Mouse (Mus musculus): ENCODE measurements around the gene Ift43. TPM values are rescaled to one million over a fixed set of nuclear protein-coding genes. Genes with fewer than 3 reads are reported as not detected.

Gene Ift43
- polyA plus RNA-seq, 1 experiment from 2014 or later: 81.3 TPM

DNA sequence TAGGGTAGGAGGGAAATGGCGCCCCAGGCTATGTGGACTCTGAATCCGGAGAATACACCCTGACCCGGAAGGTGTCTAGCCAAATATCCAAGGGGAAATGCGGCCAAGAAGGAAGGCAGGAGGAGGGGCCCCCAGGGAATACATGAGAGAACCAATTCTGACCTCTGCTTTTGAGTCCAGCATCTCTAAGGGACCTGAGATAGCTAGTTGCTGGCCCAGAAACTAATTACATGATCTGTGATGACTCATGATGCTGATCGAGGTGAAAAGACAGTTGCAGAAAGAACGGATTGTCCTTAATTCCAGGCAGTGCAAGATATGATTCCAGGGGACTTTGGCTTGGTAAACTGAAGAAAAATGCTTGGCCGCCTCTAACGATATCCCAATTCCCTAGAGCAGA, 25.4 kb upstream of the Ift43 start:
- no peak overlapping the region for H3K4me2 ChIP-seq (replicated peaks)
- no peak overlapping the region for H3K27ac ChIP-seq
- no peak overlapping the region for H3K9ac ChIP-seq
- H3K36me3 ChIP-seq: peaks cover 62% of the 10 kb centered on the region
- no peak overlapping the region for H3K4me3 ChIP-seq
- no peak for ATAC-seq (ENCODE audit: low FRiP score, low read depth)
- 84% methylated on average over 8 of the region's 8 CpGs for WGBS
- no peaks in the 10 kb centered on the region for H3K27me3 ChIP-seq
- H3K9me3 ChIP-seq: no peaks in the 10 kb centered on the region
- H3K4me1 ChIP-seq: no peaks in the 10 kb centered on the region

GRCm38 (mm10) chr12:86057516-86057915, 24.8 kb upstream of the Ift43 start:
- ATAC-seq (ENCODE audit: low FRiP score, low read depth): no peak
- Histone ChIP-seq H3K4me1 (no peaks in the 10 kb centered on the region), H3K9ac (no peak overlapping the region), H3K4me3 (no peak overlapping the region), H3K27me3 (no peaks in the 10 kb centered on the region), H3K27ac (no peak overlapping the region), H3K36me3 (peaks cover 67% of the 10 kb centered on the region), H3K4me2 (replicated peaks) (no peak overlapping the region), H3K9me3 (no peaks in the 10 kb centered on the region)
- WGBS: 84% methylated on average over 8 of the region's 8 CpGs

DNA sequence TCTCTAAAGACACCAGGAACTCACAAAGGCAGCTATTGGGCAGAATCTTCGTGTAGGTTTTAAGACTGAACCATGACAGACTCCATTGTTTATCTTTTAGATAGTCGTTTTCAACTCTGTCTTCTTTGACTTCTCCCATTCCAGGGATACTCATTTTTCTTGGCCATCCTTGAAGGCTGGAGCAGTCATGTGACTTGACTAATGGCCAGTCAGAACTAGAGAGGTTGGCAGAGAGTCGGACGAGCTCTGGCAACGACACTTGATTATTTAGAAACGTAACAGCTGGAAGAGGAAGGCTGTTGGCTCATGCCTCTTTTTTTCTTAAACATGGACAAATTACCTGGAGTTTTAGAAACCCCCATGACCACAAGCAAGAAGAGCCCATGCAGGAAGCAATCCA, 23.0 kb upstream of the Ift43 start:
- peaks cover 85% of the 10 kb centered on the region for H3K36me3 ChIP-seq
- H3K4me3 ChIP-seq: no peak overlapping the region
- H3K27ac ChIP-seq: no peak overlapping the region
- no peak overlapping the region for H3K9ac ChIP-seq
- H3K4me1 ChIP-seq: no peaks in the 10 kb centered on the region
- 88% methylated on average over 6 of the region's 6 CpGs for WGBS
- no peaks in the 10 kb centered on the region for H3K9me3 ChIP-seq
- no peaks in the 10 kb centered on the region for H3K27me3 ChIP-seq
- H3K4me2 ChIP-seq (replicated peaks): no peak overlapping the region
- ATAC-seq (ENCODE audit: low FRiP score, low read depth): no peak

GRCm38 (mm10) chr12:86064796-86065195, 17.5 kb upstream of the Ift43 start:
- peaks cover 10% of the 10 kb centered on the region for H3K4me1 ChIP-seq
- H3K9ac ChIP-seq: no peak overlapping the region
- H3K9me3 ChIP-seq: no peaks in the 10 kb centered on the region
- H3K27ac ChIP-seq: no peak overlapping the region
- ATAC-seq (ENCODE audit: low FRiP score, low read depth): no peak
- H3K27me3 ChIP-seq: no peaks in the 10 kb centered on the region
- no peak overlapping the region for H3K4me2 ChIP-seq (replicated peaks)
- H3K36me3 ChIP-seq: peaks cover 91% of the 10 kb centered on the region
- H3K4me3 ChIP-seq: no peak overlapping the region

DNA sequence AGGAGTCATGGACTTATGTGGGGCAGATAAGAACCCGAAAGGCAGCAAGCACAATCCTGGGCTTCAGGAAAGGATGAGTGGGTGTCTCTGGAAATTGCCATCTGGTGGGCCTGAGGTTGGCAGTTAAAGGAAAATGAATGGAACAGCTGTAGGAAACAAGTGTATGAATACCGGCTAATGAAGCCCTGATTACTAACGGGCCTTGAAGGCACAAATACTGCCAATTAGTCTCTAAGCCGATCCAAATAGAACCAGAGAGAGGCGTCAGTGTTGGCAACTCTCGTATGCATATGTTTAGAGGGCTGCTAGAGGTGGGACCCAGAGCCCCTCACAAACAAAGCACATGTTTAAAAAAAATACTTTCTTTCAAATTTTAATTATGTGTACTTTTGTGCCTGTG, 10.9 kb upstream of the Ift43 start:
- 69% methylated on average over 6 of the region's 6 CpGs for WGBS
- H3K36me3 ChIP-seq: peaks cover 78% of the 10 kb centered on the region
- H3K9me3 ChIP-seq: no peaks in the 10 kb centered on the region

DNA sequence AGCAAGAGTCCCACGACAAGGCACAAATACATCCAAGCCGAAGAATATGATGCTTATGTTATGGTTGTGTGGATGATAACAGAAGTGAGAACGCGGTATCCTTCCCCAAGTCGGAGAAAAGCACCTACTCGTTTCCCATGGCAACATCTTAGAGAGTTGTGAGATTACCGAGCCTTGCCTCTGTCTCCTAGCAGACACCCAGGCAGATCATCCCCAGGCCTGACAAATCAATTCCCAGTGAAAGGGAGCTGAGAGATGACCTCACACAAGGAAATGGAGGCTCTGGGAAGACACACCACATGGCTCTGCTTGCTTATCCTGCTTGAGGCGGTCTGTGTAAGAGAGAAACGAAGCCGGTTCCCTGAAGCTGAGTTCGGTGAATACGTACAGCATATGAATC, 7.7 kb upstream of the Ift43 start:
- Histone ChIP-seq H3K27me3 (no peaks in the 10 kb centered on the region), H3K9me3 (no peaks in the 10 kb centered on the region), H3K36me3 (peaks cover 45% of the 10 kb centered on the region), H3K4me2 (replicated peaks) (peak overlapping the region; percentile 97), H3K27ac (no peak overlapping the region), H3K4me3 (no peak overlapping the region), H3K4me1 (peaks cover 52% of the 10 kb centered on the region), H3K9ac (no peak overlapping the region)
- no peak for ATAC-seq (ENCODE audit: low FRiP score, low read depth)
- 89% methylated on average over 12 of the region's 12 CpGs for WGBS

More for the DNA sequence above, 10.9 kb upstream of the Ift43 start:
- Histone ChIP-seq H3K27me3 (no peaks in the 10 kb centered on the region), H3K27ac (no peak overlapping the region), H3K9ac (no peak overlapping the region), H3K4me3 (no peak overlapping the region), H3K4me1 (peaks cover 44% of the 10 kb centered on the region), H3K4me2 (replicated peaks) (no peak overlapping the region)
- ATAC-seq (ENCODE audit: low FRiP score, low read depth): no peak

GRCm38 (mm10) chr12:86075358-86075757, 7.0 kb upstream of the Ift43 start:
- Histone ChIP-seq H3K27ac (no peak overlapping the region), H3K27me3 (no peaks in the 10 kb centered on the region), H3K4me3 (peak overlapping the region; percentile 58), H3K9ac (peak overlapping the region; percentile 78), H3K4me2 (replicated peaks) (peak overlapping the region; percentile 97), H3K9me3 (no peaks in the 10 kb centered on the region), H3K36me3 (peaks cover 38% of the 10 kb centered on the region), H3K4me1 (peaks cover 58% of the 10 kb centered on the region)
- WGBS: 88% methylated on average over 7 of the region's 7 CpGs
- no peak for ATAC-seq (ENCODE audit: low FRiP score, low read depth)

DNA sequence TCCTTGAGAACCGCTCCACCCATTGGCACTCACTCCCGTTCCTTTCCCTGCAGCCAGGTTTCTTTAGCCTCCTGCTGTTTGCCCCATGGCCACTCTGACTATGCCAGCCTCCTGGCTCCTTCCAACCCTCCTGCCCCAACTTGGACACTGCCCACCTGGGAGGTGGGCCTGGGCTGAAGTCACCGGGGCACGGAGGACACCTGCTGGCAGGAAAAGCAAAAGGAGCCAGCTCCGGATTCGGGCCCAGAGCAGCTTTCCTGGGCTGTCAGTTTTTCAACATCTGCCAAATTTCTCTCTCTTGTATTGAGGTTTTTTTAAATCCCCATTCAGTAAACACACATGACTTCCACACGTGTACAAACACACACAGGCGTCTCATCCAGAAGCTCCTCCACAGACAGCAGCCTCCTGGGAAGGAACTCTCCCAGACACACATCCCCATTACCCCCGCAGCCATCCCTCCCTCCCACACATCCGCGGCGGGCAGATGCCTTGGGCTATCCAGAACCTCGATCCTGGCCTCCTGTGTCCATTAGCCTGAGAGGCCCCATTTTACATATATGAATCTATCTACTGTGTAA, 5.9 kb upstream of the Ift43 start:
- Histone ChIP-seq H3K9me3 (no peaks in the 10 kb centered on the region), H3K4me3 (peak overlapping the region; percentile 58)
- 6% methylated on average over 13 of the region's 13 CpGs for WGBS

GRCm38 (mm10) chr12:86077322-86077721, 5.0 kb upstream of the Ift43 start:
- Histone ChIP-seq H3K4me3 (peak overlapping the region; percentile 58), H3K4me2 (replicated peaks) (peak overlapping the region; percentile 97), H3K4me1 (peaks cover 58% of the 10 kb centered on the region), H3K36me3 (peaks cover 19% of the 10 kb centered on the region), H3K27me3 (no peaks in the 10 kb centered on the region), H3K9me3 (no peaks in the 10 kb centered on the region), H3K9ac (peak overlapping the region; percentile 78), H3K27ac (peak overlapping the region; percentile 99)
- ATAC-seq (ENCODE audit: low FRiP score, low read depth): no peak
- WGBS: 6% methylated on average over 8 of the region's 8 CpGs

More for the DNA sequence above, 5.9 kb upstream of the Ift43 start:
- Histone ChIP-seq H3K4me2 (replicated peaks) (peak overlapping the region; percentile 97), H3K27me3 (no peaks in the 10 kb centered on the region), H3K27ac (no peak overlapping the region), H3K4me1 (peaks cover 58% of the 10 kb centered on the region), H3K9ac (peak overlapping the region; percentile 78), H3K36me3 (peaks cover 28% of the 10 kb centered on the region)
- no peak for ATAC-seq (ENCODE audit: low FRiP score, low read depth)

GRCm38 (mm10) chr12:86077736-86078135, 4.6 kb upstream of the Ift43 start:
- 16% methylated on average over 11 of the region's 11 CpGs for WGBS
- H3K27me3 ChIP-seq: no peaks in the 10 kb centered on the region

DNA sequence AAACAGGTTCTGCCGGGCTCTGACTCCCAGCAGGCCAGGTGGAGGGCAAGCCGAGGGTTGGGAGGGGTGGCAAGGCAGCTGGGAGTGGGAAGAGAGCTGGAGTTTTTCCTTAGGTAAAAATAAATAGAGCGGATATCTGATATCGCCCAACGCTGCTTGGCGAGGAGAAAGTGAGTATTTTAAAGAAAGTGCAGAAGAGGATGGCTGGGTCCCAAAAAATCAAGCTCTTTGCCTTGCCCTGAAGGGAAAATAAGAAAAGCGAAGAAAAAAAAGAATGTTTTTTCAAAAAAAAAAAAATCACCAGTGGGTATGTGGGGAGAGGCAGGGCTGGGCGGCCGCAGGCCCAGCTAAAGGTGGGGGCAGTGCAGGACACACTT, 4.2 kb upstream of the Ift43 start:
- Histone ChIP-seq H3K9me3 (no peaks in the 10 kb centered on the region), H3K36me3 (peaks cover 16% of the 10 kb centered on the region), H3K4me3 (peak overlapping the region; percentile 58), H3K4me2 (replicated peaks) (peak overlapping the region; percentile 97), H3K27ac (peak overlapping the region; percentile 99), H3K9ac (peak overlapping the region; percentile 78), H3K27me3 (no peaks in the 10 kb centered on the region), H3K4me1 (peaks cover 60% of the 10 kb centered on the region)
- no peak for ATAC-seq (ENCODE audit: low FRiP score, low read depth)
- WGBS: 7% methylated on average over 9 of the region's 9 CpGs

More at GRCm38 (mm10) chr12:86077736-86078135, 4.6 kb upstream of the Ift43 start:
- peak overlapping the region; percentile 97 for H3K4me2 ChIP-seq (replicated peaks)
- H3K9me3 ChIP-seq: no peaks in the 10 kb centered on the region
- H3K4me3 ChIP-seq: peak overlapping the region; percentile 58
- ATAC-seq (ENCODE audit: low FRiP score, low read depth): no peak
- peak overlapping the region; percentile 99 for H3K27ac ChIP-seq
- H3K9ac ChIP-seq: peak overlapping the region; percentile 78
- H3K36me3 ChIP-seq: peaks cover 16% of the 10 kb centered on the region
- peaks cover 58% of the 10 kb centered on the region for H3K4me1 ChIP-seq

GRCm38 (mm10) chr12:86078553-86079201, 3.7 kb upstream of the Ift43 start, which contains the start of gene Tgfb3:
Gene Tgfb3 (minus strand): TSS chr12:86079041.
- Histone ChIP-seq H3K36me3 (peaks cover 12% of the 10 kb centered on the region), H3K4me1 (peaks cover 60% of the 10 kb centered on the region), H3K27me3 (no peaks in the 10 kb centered on the region), H3K9ac (peak within 1 kb of the TSS; percentile 80), H3K27ac (peak within 1 kb of the TSS; percentile 99), H3K4me3 (peak within 1 kb of the TSS; percentile 58), H3K9me3 (no peaks in the 10 kb centered on the region), H3K4me2 (replicated peaks) (peak within 1 kb of the TSS; percentile 97)
- ATAC-seq (ENCODE audit: low FRiP score, low read depth): peak; percentile 87
- under 1% methylated on average over 25 of the region's 25 CpGs for WGBS
